Mouse (Mus musculus): ENCODE measurements around the gene Sh2d3c.

- TF ChIP-seq POLR2A (IDR thresholded peaks at IDR 0.05; ENCODE audit: insufficient read depth, low read depth, low read length) (no peak), CTCF (IDR thresholded peaks at IDR 0.05; ENCODE audit: insufficient read depth, low read depth, low read length) (no peak)
These were observed 67.7 kb downstream of the Sh2d3c start for GRCm38 (mm10) chr2:32788581-32788980.

Data from olfactory bulb, adult 2 months (tissue).